Mouse (Mus musculus): Measurements from ENCODE around the gene Eif4ebp2.

- TF ChIP-seq EP300 (IDR thresholded peaks at IDR 0.05; ENCODE audit: low read depth) (no peak), CTCF (IDR thresholded peaks at IDR 0.05; ENCODE audit: low read depth) (no peak)
These were observed 73.8 kb downstream of the Eif4ebp2 start for GRCm38 (mm10) chr10:61378698-61379097.

All from liver, postnatal 0 days (tissue).